Mouse (Mus musculus) E14TG2a.4 (cell line): ENCODE results near the gene Atp2a1.

Experiments used
- CTCF ChIP-seq: conservative IDR thresholded peaks from 2 replicates; pipeline ENCODE4 v1.5.1; 2014; ENCODE audit warnings: low read length
- POU5F1 ChIP-seq: IDR thresholded peaks from 2 replicates; pipeline ENCODE4 v1.6.1; 2014; ENCODE audit warnings: low read length, borderline replicate concordance

- TF ChIP-seq CTCF = no peak
- no peak for TF ChIP-seq POU5F1
These were observed 35.5 kb downstream of the Atp2a1 start for GRCm38 (mm10) chr7:126427323-126427860.
